Mouse (Mus musculus): ENCODE measurements around the gene Foxo4.

Foxo4 gene

DNA sequence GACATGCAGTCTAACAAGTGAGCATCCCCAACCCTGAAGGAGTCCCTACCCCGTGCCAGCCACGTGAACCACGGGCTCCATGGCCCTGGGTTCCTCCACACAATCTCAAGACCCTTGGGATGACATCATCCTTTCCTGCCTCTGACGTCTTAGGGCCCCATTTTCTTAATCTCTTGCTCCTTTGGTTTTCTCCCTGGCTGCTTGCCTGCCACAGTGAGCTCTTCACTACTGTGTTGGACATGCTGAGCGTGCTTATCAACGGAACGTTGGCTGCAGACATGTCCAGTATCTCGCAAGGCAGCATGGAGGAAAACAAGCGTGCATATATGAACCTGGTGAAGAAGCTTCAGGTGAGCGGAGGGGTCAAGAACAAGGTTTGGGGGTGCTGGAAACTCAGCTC, 35.8 kb downstream of the Foxo4 start:
- DNase-seq (ENCODE audit: low spot score): no peak

DNA sequence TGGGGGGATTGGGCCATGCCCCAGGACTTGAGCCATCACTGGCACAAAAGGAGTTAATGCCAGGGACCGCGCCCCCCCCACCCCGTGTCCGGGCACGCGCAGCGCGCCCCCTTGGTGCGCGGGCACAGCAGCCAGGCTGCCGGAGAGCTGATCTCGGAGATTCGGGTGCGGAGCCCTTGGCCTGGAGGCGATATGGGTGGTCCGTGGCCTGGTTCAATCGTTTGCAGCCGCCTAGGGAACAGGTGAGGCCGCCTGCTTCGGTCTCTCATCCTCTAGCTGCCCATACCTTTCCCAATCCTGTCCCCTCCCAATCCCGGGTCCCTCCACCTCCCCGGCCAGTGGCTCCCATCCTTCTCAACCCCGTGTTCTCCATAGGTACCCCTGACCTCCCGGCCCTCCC, 44.7 kb downstream of the Foxo4 start, which contains the start of gene Nlgn3:
Nlgn3 (plus strand) TSS at position 114 of the 400 bp plus-strand sequence.
- DNase-seq (ENCODE audit: low spot score): no peak

GRCm38 (mm10) chrX:101299473-101300426, 45.4 kb downstream of the Foxo4 start:
- DNase-seq (ENCODE audit: low spot score): no peak

DNA sequence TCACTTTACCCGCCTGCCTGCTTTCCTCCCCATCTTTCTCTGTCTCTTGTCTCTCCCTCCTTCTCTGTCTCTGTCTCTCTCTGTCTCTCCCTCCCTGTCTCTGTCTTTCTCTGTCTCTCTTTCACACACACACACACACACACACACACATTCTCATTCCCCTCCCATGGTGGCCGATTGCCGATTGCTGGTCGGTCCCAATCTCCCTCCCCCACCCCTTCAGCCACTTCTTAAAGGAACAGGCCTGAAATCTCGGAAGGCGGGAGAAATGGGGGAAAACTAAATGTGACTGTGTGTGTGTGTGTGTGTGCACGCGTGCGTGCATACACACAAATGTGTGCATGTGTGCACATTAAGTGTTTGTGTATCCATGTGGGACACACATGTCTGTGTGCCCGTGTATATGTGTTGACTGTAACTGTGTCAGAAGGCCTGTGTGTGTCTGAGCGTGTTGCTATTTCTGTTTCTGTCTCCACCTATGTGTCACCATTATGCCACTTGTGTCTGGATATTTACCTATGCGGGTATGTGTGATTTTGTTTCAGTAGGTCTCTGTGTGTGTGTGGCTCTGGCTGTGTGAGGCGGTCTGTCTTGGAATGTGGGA, 46.2 kb downstream of the Foxo4 start:
- no peak for DNase-seq (ENCODE audit: low spot score)

- DNase-seq (ENCODE audit: low spot score): no peak
These were observed 47.3 kb downstream of the Foxo4 start for GRCm38 (mm10) chrX:101301654-101302053.

- no peak for DNase-seq (ENCODE audit: low spot score)
These were observed 50.3 kb downstream of the Foxo4 start for GRCm38 (mm10) chrX:101304646-101305045.

GRCm38 (mm10) chrX:101309299-101309698, 55.0 kb downstream of the Foxo4 start:
- no peak for DNase-seq (ENCODE audit: low spot score)
